Mouse (Mus musculus) neutrophil, adult 5-6 weeks (primary cell): Measurements from ENCODE around the gene Aurkaip1. TPM values are rescaled to one million over a fixed set of nuclear protein-coding genes. Genes with fewer than 3 reads are reported as not detected.

Experiments used
- total RNA-seq: library from RNA; stranded (forward); fragments of 200-1000 nt; gene quantifications from 2 replicates; pipeline ENCODE4 v1.2.3, GENCODE M21; 2017

Aurkaip1 gene
- total RNA-seq, 1 experiment from 2014 or later: 133 TPM

Other genes starting within 250 kb of the Aurkaip1 start
- 10.0 and 11.3 TPM in 2 replicates for gene Slc35e2, start 229.9 kb upstream of the Aurkaip1 start, total RNA-seq
- 135 and 137 TPM in 2 replicates for gene Cdk11b, start 206.4 kb upstream of the Aurkaip1 start, total RNA-seq
- not detected in 2 replicates for gene Gm10563, start 185.9 kb upstream of the Aurkaip1 start, total RNA-seq
- gene Mmp23, start 177.9 kb upstream of the Aurkaip1 start, total RNA-seq: 0.74 and 0.93 TPM in 2 replicates
- 37.0 and 38.5 TPM in 2 replicates for gene Mib2, start 162.1 kb upstream of the Aurkaip1 start, total RNA-seq
- gene Fndc10, start 136.9 kb upstream of the Aurkaip1 start, total RNA-seq: 0.23 and 0.37 TPM in 2 replicates
- 148 and 173 TPM in 2 replicates for gene Ssu72, start 126.5 kb upstream of the Aurkaip1 start, total RNA-seq
- 0.12 and 0.61 TPM in 2 replicates for gene Tmem240, start 96.5 kb upstream of the Aurkaip1 start, total RNA-seq
- 41.5 and 55.2 TPM in 2 replicates for gene Atad3a, start 70.2 kb upstream of the Aurkaip1 start, total RNA-seq
- 0.12 and 0.37 TPM in 2 replicates for gene Vwa1, start 56.6 kb upstream of the Aurkaip1 start, total RNA-seq
- 0.12 TPM in 1 of 2 replicates, not detected in the other for gene Tmem88b, start 45.4 kb upstream of the Aurkaip1 start, total RNA-seq
- gene Ankrd65, start 40.8 kb upstream of the Aurkaip1 start, total RNA-seq: not detected in 2 replicates
- gene Mrpl20, start 28.4 kb upstream of the Aurkaip1 start, total RNA-seq: 30.4 and 33.5 TPM in 2 replicates
- gene Ccnl2, start 18.8 kb upstream of the Aurkaip1 start, total RNA-seq: 394 and 410 TPM in 2 replicates
- gene Mxra8, start 8.4 kb downstream of the Aurkaip1 start, total RNA-seq: 0.47 and 2.3 TPM in 2 replicates
- gene Dvl1, start 16.1 kb downstream of the Aurkaip1 start, total RNA-seq: 32.8 and 39.2 TPM in 2 replicates
- gene Tas1r3, start 32.1 kb downstream of the Aurkaip1 start, total RNA-seq: 1.4 and 1.8 TPM in 2 replicates
- gene Cptp, start 38.2 kb downstream of the Aurkaip1 start, total RNA-seq: 2.3 and 10.1 TPM in 2 replicates
- 25.4 and 26.8 TPM in 2 replicates for gene Ints11, start 38.3 kb downstream of the Aurkaip1 start, total RNA-seq
- gene Pusl1, start 60.5 kb downstream of the Aurkaip1 start, total RNA-seq: 10.1 and 10.3 TPM in 2 replicates
- 15.7 and 17.5 TPM in 2 replicates for gene Acap3, start 60.5 kb downstream of the Aurkaip1 start, total RNA-seq
- gene Ube2j2, start 112.6 kb downstream of the Aurkaip1 start, total RNA-seq: 87.4 and 90.2 TPM in 2 replicates
- gene C1qtnf12, start 131.0 kb downstream of the Aurkaip1 start, total RNA-seq: 1.6 and 3.6 TPM in 2 replicates
- gene B3galt6, start 161.4 kb downstream of the Aurkaip1 start, total RNA-seq: 2.9 and 3.7 TPM in 2 replicates
- 213 and 229 TPM in 2 replicates for gene Sdf4, start 161.6 kb downstream of the Aurkaip1 start, total RNA-seq
- 2.6 and 7.6 TPM in 2 replicates for gene Tnfrsf4, start 182.6 kb downstream of the Aurkaip1 start, total RNA-seq
- gene Tnfrsf18, start 194.9 kb downstream of the Aurkaip1 start, total RNA-seq: 18.5 and 22.1 TPM in 2 replicates
- gene Ttll10, start 228.1 kb downstream of the Aurkaip1 start, total RNA-seq: not detected in 2 replicates